Mouse (Mus musculus): Measurements from ENCODE around the gene Elovl7.

Elovl7 gene

GRCm38 (mm10) chr13:108214081-108214484 lies at the start of gene Elovl7:
TSS of gene Elovl7 (plus strand) at chr13:108214404.
- in situ Hi-C loops (cut with MboI), result no loop called here

- in situ Hi-C loops (cut with MboI), result loop anchor here (25.0 kb wide), 3 partner anchors 173 to 1227 kb away; partner anchors contain the start of genes Dimt1 and Ipo11
These were observed 49.6 kb upstream of the Elovl7 start for GRCm38 (mm10) chr13:108164621-108165020.

DNA sequence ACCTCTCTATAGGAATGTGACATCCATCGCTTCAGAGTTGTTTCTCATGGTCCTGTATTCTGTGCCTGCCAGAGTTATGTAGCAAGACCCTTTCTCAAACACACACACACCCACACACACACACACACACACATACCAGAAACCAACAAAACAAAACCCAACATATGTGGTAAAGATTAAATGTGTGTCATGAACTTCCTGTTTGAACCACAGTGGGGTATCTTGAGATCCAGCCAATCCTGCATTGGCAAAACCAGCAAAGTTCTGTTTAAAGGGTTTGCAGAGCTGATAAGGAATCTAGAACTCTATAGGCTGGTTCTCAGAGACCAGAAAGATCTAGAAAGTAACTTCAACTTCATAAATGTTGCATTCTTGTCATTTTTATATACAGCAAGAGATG lies 44.2 kb upstream of the Elovl7 start:
- in situ Hi-C loops (cut with MboI), result loop anchor here (25.0 kb wide), 3 partner anchors 167 to 1233 kb away; partner anchors contain the start of genes Dimt1 and Ipo11

DNA sequence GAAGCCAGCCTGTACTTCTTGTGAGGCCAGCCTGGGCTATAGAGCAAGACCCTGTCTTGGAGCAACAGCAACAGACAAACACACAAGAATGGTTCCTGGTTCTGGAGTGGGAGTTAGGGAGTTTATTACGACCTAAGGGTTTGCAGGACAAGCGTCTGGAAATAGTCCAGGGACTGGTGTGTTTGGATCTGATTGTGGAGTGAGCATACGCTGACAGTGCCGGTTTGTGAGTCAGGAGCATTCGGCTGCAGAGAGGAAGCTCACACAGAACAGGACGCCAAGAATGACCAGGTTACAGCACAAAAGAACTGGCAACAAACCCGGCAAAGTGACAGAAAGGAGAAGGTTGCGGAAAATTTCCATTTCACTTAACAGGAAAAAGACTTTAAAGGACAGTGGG lies 43.7 kb upstream of the Elovl7 start:
- in situ Hi-C loops (cut with MboI), result loop anchor here (25.0 kb wide), 3 partner anchors 167 to 1233 kb away; partner anchors contain the start of genes Dimt1 and Ipo11

GRCm38 (mm10) chr13:108179618-108180017 lies 34.6 kb upstream of the Elovl7 start:
- in situ Hi-C loops (cut with MboI), result no loop called here

DNA sequence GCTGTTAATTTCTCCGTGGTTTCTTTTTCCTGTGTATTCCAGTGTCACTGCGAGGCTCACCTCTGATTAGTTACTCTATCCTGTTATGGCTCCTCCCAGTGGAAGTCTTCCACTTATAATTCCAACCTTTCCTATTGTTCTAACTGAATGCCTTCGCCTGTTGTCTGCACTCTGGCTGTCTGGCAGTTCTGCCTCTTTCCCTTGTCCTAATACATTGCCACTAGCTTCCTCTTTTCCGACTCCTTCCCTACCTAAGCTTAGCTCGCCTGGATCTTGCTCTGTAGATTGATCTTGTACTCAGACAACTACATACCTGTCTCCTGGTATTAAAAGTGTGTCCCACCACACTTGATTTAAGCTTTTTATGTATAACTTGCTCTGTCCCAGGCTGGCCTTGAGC lies 33.4 kb upstream of the Elovl7 start:
- in situ Hi-C loops (cut with MboI), result no loop called here

GRCm38 (mm10) chr13:108184743-108185255 lies 29.4 kb upstream of the Elovl7 start:
- in situ Hi-C loops (cut with MboI), result no loop called here

DNA sequence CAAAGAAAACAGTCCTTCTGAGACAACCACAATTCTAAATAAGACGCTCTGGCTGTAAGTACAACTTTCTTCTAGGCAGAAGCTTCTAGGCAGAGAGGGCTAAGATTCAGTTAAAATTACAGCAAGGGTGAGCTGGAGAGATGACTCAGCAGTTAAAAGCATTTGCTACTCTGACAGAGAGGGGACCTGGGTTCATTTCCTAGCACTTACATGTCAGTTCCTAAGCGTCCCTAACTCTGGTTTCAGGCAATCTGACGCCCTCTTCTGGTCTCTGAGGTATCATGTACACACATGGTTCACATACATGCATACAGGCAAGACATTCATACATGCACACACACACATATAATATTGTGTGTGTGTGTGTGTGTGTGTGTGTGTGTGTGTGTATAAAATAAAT lies 28.7 kb upstream of the Elovl7 start:
- in situ Hi-C loops (cut with MboI), result no loop called here

DNA sequence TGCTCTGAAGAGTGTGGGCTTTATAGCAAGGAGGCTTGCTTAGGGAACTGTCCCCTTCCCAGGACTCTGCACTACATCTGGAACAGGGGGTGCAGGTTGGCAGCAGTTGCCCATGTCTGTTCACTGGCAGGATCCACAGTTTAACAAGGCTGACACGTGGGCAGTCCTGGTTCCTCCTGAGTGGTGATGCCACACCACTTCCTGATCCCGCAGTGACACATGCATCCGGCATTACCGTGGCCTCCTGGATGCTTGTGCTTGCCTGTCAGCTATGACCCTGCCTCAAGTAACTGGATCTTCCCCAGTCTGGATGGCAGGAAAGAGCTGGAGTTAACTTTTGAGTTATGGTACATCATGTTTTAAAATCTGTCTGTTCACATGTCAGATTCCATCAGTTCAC lies 26.2 kb upstream of the Elovl7 start:
- in situ Hi-C loops (cut with MboI), result no loop called here

DNA sequence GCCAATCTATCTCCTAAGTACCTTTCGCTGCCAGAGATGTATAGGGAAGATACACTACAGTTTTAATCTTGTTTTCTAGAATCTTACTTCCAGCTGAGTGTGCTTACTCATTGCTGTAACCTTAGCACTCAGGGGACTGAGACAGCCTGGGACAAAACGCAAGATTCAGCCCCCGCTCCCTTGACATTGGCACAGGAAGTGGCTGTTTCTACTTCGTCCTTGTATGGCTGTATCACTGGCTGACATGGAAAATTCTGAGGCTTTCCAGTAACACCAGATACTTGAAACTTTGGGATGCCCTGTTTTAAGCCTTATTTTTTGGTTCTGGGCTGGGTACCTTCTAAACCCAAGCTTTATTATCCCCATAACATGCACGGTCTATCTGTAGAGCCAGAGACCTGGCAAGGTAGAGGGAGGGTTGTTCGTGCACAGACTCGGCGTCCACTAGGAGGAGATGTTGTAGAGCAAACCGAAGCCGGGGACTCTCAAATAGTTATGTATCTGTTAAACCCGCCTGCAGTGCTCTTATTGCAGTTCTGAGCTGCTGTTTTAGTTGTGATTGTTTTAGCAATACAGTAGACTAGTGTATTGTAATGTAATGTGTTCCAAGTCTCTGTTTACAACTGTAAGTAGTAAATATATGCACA lies 23.0 kb upstream of the Elovl7 start:
- in situ Hi-C loops (cut with MboI), result no loop called here

DNA sequence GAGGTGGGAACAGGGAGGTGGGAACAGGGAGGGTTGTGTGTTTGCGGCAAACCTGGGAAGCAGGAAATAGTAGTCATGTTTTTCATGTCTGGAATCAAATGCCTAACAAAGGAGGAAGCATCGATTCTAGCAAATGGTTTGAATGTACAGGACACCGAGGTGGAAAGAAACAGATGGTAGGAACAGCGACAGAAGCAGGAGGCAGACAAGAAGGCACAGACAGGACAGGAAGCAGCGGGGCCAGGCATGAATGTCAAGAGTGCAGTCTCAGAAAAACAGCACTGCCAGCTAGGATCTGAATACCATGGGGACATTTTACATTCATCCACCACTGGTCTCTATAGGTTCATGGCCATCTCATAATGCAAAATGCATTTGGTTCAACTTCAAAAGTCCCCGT lies 18.7 kb upstream of the Elovl7 start:
- in situ Hi-C loops (cut with MboI), result no loop called here

DNA sequence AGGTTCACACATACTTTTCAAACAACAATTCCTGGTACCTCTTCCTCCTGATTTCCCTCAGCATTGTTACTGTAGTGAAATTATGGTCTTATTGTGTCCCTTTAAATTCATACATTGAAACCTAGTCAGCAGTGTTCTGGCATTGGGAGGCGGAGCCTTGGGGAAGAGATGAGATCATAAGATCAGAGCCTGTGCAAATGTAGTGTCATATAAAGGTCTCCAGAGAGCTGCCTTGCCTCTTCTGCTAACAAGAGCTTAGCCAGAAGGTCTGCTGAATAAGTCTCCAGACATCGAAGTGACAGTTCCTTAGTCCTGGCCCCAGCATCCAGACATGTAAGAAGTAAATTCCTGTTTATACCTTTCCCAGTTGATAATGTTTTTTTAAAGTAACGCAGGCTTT lies 9.3 kb upstream of the Elovl7 start:
- in situ Hi-C loops (cut with MboI), result no loop called here

DNA sequence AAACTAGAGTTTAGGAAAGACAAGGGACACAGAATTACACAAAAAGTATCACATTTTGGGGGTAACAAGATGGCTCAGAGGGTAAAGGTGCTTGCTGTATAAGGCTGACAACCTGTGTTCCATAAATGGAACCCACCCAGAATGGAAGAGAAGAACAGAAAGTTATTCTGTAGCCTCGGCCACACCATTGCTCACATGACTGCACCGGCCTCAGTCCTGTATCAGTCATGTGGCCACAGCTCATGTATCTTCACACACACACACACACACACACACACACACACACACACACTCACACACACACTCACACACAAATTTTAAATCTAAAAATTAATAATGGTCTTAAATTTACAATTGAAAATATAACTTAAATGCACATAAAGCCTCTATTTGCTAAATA lies 6.8 kb upstream of the Elovl7 start:
- in situ Hi-C loops (cut with MboI), result no loop called here

GRCm38 (mm10) chr13:108208090-108208489 lies 6.1 kb upstream of the Elovl7 start:
- in situ Hi-C loops (cut with MboI), result no loop called here

DNA sequence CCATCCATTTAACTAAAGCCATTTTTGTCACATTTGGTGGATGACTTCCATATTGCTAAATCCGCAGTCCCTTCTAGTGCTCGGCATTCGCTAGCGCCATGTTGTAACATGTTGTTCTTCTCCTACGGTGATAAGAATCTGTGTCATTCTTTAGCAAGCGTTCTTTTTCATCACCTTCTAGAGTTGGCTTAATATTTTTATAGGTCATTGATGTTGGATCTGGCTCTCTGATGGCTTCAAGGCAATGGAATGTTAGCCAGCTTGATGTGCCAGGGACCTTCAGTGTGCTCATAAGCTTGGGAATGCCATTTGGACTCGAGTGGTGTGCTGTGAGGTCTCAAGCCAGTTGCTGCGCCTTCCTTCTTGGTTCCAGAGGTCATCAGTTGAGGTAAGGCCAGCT lies 3.2 kb upstream of the Elovl7 start:
- in situ Hi-C loops (cut with MboI), result no loop called here

DNA sequence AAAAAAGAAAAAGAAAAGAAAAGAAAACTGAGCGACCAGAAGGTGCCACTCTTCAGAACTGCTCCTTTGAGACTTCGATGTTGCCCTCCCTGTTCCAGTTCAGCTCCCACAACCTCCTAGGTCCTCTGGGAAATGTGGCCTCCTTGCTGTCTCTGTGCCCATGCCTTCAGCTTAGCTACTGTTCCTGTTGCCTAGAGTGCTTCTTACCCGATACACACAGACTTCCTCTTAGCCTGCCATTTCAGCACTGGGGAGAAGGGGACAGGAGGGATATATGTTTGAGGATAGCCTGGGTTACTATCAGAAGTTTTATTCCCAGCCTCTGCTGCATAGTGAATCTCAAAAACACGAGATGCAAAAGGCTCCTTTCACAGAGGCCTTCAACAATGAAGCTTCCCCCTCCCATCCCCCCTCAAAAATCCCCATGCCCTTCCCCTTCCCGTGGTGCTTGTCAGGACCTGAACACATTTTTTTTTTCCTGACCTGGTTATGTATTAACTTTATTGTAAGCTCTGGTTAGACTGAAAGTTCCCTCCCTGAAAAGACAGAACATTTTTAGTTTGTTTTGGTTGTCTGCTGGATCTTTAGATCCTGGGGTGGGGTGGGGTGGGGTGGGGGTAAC lies 1.7 kb upstream of the Elovl7 start:
- in situ Hi-C loops (cut with MboI), result no loop called here

- in situ Hi-C loops (cut with MboI), result no loop called here
These were observed 392 bp downstream of the Elovl7 start for GRCm38 (mm10) chr13:108214485-108215107.

DNA sequence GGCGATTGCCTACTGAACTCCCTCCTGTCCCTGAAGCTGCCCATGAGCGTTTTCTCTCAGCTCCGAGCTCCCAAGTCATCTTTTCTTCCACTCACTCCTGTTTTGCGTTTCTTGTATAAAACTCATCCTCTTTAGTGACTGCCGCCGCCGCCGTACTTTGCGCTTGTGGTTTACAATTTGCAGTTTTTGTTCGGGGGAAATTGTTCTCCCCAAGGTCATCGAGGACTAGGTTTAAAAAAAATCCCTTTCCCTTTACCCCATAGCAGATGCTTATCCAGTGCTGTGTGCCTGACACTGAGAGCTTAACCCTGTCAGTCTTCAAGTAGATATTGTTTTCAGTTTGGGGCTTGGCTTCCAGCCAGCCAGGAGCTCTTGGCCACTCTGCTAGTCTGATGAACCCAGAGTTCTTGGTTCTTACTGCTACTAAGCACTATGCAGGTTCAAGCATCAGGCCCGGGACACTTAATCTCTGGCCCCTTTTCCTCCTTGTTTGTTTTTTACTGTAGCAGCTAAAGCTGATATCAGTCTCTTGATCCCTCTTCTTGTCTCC lies 1.1 kb downstream of the Elovl7 start:
- in situ Hi-C loops (cut with MboI), result no loop called here

DNA sequence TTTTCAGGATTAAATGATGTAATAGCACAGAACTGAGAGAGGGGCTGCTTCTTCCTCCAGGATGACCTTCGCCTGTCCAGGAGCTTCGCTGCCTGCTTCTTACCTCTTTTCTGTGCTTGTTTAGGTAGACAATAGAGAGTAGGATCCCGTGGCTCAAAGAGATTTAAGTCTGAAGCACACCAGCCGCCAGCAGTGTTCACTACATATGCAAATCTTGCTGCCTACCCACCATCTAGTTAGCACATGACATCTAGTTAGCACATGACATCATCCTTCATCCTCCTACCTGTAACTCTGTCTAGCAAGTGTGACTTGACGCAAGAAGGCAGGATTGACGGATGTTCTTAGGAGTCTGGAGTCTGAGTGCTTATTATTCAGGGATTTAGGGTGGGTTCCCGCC lies 5.6 kb downstream of the Elovl7 start:
- in situ Hi-C loops (cut with MboI), result no loop called here

DNA sequence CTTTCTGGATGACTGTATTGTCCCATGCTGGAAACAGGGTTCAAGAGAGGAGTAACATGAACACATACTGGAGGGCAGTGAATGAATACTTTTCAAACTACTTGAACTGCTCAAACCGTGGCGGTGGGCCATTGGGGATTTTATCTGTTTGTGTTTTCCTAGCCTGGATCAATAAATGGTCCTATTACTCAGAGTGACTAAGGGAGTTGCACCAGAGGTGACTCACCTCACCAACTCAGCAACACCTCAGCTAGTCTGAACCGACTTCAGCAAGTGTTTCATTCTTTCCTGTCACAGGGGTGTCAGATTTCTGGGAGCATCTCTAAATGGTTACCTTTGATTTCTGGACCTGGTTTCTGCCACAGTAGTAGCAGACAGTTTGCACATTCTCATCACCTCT lies 15.0 kb downstream of the Elovl7 start:
- in situ Hi-C loops (cut with MboI), result no loop called here

- in situ Hi-C loops (cut with MboI), result no loop called here
These were observed 15.6 kb downstream of the Elovl7 start for GRCm38 (mm10) chr13:108229634-108230330.

- in situ Hi-C loops (cut with MboI), result no loop called here
These were observed 25.8 kb downstream of the Elovl7 start for GRCm38 (mm10) chr13:108240012-108240411.
